Mouse (Mus musculus): ENCODE data around the gene Rasgef1b.

- TF ChIP-seq REST (IDR thresholded peaks at IDR 0.05; ENCODE audit: insufficient read depth, insufficient read length) (no peak), POLR2AphosphoS2 (IDR thresholded peaks at IDR 0.05; ENCODE audit: insufficient read length, low read depth) (no peak), CEBPB (IDR thresholded peaks at IDR 0.05; ENCODE audit: insufficient read depth, poor library complexity, severe bottlenecking) (no peak), POLR2A (IDR thresholded peaks at IDR 0.05; ENCODE audit: insufficient read length, low read depth) (no peak), USF1 (IDR thresholded peaks at IDR 0.05; ENCODE audit: low read depth) (no peak), TCF3 (IDR thresholded peaks at IDR 0.05; ENCODE audit: insufficient read length, low read depth) (no peak), SRF (IDR thresholded peaks at IDR 0.05; ENCODE audit: control insufficient read depth, insufficient read length, low read depth) (no peak), MAX (IDR thresholded peaks at IDR 0.05; ENCODE audit: low read depth) (no peak), MYOG (IDR thresholded peaks at IDR 0.05; ENCODE audit: control insufficient read depth in 1 of 3, insufficient read depth in 1 of 3, insufficient read length in 2 of 3, low read depth in 2 of 3) (no peak), TCF12 (IDR thresholded peaks at IDR 0.05; ENCODE audit: insufficient read depth, poor library complexity, severe bottlenecking) (no peak), E2F4 (IDR thresholded peaks at IDR 0.05; ENCODE audit: insufficient read depth) (no peak), MYOD1 (IDR thresholded peaks at IDR 0.05; ENCODE audit: control insufficient read depth in 1 of 3, insufficient read length in 2 of 3, low read depth in 2 of 3) (no peak)
These were observed 368.3 kb downstream of the Rasgef1b start for GRCm38 (mm10) chr5:99360531-99360930.
